Mouse (Mus musculus): Measurements from ENCODE around the gene Wipf2.
A peak's percentile ranks its signal among the peaks of the same experiment; 100 is the strongest.
"Not testable (repeated sequence)": the region's sequence is repeated elsewhere in the genome, so short reads cannot be mapped to it uniquely, and the experiment has no call there.

Wipf2 gene

DNA sequence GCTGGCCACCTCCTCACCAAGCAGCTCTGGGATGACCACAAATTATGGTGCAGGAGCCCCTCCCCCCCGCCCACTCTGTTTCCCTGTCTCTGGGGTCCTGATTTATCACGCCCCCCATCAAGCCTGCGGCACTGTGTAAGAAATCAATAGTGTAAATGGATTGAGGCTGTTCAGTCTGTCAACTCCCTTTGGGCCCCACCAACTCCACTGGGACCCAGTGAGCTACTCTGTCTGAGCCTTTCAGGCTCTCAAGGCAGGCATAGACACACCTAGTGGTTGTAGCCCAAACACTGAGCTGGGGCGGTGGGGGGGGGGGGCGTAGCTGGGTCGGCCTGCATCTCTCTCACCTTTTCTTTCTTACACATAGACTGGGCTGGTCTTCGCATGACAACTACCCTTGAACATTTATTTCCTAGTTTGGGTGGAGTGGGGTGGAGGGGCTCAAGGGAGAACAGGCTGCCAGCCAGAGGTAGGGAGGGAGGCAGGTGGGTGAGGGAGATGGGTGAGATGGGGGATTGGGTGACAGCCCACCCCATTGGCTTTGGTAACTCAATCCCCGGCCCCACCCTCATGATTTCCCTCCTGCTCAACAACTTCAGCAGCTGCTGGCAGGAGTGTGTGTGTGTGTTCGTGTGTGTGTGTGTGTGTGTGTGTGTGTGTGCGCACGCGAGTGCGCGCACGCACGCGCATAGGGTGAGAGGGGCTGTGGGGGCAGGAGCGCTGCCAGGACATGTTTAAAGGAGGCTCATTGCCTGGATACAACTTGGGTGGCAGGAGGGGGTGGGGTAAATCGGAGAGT, 69.1 kb downstream of the Wipf2 start:
- DNase-seq = peak; percentile 67

DNA sequence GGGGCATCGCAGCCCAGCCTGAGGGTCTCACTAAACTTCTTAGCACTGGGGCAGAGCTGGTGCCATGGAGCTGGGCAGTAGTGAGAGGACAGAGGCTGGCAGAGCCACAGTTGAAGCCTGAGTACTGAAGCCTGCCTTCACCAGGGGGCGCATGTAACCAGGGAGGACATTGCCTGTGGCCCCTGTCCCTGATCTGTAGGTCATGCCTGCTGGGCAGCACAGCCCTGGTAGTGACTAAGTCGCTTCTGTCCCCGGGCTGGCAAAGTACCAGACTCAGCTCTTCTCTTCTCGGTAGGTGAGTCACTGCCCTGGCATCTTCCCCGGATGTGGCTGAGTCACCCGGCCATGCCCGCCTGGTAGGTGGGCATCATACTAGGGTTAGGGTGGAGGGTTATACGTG, 69.7 kb downstream of the Wipf2 start:
- peak; percentile 77 for DNase-seq

DNA sequence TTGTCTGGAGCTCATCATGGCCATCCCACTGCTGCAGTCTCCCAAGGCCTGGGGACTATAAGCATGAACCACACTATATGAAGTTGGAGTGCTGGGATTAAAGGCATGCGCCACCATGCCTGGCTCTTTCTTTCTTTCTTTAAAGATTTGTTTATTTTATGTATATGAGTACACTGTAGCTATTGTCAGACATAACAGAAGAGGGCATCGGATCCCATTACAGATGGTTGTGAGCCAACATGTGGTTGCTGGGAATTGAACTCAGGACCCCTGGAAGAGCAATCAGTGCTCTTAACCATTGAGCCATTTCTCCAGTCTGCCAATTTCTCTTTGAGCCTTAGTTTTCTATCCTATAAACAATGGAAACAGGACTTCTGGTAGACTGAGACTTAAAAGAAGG, 70.4 kb downstream of the Wipf2 start:
- DNase-seq = not testable (repeated sequence)

DNA sequence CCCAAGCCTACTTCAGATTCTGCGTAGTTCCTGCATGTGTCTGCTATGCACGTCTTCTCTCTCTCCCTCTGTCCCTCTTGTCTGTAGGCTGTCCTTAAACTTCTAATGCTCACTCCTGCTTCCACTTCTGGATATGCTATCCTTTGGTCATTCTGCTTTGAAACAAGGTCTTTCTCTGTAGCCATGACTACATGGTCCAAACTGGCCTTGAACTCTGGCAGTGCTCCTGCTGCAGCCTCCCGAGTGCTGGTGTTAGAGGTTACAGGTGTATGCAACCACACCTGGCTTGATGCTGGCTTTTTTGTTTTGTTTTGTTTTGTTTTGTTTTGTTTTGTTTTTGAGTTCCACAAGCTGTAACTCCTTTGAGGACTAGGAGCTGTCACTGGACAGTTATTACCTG, 70.9 kb downstream of the Wipf2 start:
- no peak for DNase-seq

DNA sequence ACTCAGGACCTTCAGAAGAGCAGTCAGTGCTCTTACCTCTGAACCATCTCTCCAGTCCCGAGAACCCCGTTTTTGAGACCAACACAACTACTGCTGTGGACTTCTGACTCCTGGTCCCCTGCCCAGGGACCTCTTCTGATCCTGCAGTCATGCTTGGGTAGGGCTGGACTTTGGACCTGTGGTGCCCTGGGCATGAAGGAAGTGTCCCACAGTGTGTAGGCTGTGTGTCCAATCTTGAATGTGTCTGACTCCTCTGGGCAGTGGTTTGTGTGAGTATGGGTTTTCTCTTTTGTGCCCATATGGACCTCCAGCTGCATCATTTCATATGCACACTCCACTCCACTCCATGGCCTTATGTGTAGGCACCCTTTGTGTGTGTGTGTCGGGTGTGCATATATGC, 71.7 kb downstream of the Wipf2 start:
- no peak for DNase-seq

DNA sequence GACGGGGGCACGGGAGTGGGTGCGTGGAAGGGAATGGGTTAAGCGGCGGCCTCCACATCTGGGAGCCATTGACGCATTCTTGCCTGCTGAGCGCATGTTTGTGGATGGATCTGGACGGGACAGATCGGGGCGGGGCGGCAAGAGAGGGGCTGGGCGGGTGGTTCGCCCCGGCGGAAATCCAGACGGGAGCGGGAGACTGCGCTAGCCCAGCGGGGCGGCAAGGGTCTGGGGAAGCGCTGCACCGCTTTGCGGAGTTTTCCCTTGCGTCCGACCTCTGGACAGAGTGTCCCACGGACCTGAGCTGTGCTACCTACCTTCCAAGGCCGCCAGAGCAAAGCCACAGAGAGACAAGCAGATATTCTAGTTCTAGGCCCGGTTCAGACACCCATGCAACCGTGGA, 72.7 kb downstream of the Wipf2 start:
- DNase-seq = peak; percentile 58

DNA sequence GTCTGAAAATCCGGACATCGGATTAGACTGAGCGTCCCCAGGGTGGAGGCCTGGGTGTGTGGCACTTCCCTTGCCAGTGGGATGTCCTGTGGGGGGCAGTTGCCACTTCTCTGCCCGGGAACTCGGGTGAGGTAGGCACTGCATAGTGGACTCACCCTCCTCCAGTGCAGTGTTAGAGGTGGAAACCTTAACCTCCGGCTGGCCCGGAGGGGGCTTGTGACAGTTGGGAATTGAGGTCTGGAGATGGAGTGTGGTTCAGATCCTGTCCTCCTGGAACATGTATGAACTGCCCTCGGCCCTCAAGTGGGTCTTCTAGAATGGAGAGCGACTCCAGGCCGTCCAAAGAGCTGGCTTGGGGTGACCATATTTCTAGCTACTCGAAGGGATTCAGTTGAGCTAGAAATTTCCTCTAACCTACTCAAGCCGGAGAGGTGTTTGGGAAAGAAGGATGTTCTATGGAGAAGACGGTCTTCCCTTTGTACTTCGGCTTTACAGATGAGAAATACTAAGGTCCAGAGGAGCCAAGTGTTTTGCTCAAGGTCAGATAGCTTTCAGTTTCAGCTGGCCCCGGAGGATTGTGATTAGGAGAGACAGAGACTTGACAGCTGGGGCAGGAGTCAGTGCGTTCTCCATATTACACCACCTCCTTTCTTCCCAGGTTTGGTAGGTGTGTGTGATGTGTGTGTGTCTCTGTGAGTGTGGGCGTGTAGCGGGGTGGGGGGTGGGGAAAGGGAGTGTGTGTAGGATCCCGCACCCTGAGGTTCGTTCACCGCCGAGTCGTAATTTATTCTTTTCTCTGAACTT, 73.4 kb downstream of the Wipf2 start:
- DNase-seq = peak; percentile 46

DNA sequence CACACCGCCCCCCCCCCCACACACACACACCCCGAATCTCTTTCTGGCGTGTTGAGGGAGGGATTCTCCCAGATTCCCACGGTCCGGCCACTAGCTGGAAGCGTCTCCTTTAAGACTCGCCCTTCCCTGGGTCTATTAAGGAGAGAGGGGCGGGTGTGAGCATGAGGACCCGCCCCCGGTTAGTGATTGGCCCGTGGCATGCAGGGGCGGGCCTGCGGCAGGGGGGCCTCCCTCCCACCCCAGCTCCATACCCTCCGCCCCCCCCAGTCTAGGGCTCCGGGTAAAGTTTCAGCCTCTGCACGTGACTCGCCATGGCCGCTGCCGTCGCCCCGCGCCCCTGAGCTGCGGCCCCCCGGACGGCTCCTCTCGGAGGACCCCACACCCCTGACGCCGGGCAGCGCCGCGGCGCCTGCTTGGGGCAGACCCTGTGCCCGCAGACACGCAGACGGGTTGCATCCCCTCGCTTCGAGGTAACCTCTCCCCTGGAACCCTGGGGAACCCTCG, 74.0 kb downstream of the Wipf2 start:
- peak; percentile 95 for DNase-seq

DNA sequence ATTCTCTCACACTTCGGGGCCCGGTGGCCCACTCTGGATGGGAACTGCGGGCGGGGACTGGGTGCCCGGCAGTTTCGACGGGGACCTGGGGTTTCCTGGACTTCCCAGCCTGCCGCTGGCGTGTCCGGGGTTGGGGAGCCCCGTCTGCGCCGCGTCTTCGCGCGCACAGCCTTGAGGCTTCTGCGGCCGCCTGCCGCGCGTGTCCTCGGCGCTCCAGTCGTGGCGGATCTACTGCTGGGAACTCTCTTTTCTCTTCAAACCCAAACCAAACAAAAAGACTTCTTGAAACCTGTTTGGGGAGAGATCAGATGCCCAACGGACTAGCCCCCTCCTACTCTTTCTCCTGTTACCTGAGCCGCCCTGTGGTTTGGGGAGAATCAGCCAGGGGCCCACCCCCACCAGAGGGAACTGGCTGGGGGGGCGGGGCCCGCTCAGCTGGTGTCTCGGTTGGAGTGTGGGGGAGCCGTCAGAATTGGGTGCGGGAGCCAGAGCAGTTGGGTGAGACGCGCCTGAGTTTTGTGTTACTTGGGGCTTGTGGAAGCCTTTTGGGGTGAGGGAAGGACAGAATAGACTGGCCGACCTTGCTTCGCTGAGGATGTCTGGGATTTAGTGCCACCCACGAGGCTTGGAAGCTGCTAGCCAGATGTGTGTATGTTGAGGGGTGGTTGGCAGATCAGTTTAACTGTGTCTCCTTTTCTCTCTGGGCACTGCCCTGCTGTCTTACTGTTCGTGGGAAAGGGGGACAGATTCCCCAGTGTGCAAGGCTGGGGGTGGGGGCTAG, 74.7 kb downstream of the Wipf2 start:
- DNase-seq = no peak

DNA sequence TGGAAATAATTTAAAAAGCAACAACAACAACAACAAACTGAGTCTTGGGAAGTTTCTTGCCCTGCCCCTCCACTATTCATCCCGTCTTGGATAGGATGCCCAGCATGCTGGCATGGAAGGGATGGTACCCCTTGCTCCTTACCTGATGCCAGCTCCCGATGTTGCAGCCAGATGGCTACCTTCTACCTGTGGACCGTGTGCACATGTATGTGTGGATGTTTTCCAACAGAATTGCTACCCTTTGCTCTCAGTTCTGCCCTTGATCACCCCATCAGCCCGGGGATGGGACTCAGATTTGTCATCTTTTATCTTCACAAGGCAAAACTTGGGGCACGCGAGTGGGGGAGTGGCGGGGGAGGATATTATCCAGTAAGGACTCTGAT, 75.3 kb downstream of the Wipf2 start:
- no peak for DNase-seq

DNA sequence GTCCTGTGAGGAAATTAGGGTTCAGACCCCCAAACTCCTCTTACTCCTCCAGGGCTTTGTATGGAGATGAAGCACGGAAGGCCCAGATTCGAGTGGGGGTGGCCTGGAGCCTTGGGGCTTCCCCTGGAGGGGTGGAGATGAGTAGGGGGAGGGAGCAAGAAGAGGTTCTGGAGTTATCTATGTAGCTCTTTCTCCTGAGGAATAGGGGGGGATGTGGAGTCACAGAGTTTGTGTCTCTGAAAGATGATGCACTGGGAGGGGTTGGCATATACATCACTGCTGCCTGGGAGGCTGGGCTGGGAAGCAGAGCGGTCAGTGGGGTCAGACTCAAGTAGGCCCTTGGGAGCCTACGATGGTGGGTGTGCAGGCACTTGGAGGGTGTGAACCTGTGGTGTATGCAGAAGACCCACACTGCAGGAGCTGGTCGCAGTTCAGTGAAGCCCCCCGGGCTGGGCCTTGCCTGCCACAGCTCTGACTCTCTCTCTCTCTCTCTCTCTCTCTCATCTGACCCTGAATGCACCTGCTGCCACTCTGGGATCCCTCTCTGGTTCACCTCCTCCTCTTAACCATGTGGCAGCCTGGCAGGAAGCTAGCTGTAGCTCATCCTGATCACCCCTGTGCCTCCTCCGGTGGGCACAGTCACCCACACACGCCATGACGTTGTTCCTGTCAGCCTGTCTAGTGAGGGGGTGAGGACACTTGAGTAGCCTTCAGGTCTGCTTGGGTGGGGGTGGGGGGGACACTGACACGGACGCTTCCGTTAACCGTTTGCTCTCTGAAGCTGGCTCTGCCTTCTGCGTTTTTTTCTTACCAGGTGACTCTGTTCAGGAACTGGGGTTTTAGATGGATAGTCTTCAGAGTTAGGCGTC, 75.9 kb downstream of the Wipf2 start:
- DNase-seq = no peak

DNA sequence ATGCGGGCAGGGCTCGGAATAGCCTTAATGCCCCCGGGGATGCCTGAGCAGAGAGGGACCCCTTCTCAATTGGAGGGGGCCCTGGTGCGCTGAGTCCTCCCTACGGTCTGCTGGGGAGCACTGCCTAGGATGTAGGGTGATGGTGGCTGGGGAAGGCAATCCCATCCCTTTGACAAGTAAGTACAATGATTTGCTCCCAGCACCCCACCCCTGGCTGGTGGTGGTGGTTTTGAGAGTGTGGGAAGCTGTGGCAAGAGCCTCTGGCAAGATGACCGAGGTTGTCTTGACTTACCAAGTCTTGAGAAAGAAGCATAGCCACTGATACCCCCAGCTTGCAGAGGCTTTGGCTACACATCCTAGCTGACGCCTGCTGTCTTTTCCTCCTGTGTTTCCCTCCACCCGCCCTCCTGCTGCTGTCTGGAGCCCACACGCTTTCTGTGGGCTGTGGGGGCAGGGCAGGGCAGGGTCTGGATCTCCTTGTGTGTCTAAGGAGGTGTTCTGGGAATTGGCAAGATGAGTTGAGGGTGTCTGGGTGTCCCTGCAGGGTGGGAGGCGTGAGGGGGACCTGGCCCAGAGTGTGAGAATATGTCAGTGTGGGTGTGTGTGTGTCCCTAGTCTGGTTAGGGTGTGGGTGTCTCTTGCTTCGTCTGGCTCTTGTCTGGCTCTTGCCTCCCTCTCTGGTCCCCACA, 76.7 kb downstream of the Wipf2 start:
- no peak for DNase-seq

DNA sequence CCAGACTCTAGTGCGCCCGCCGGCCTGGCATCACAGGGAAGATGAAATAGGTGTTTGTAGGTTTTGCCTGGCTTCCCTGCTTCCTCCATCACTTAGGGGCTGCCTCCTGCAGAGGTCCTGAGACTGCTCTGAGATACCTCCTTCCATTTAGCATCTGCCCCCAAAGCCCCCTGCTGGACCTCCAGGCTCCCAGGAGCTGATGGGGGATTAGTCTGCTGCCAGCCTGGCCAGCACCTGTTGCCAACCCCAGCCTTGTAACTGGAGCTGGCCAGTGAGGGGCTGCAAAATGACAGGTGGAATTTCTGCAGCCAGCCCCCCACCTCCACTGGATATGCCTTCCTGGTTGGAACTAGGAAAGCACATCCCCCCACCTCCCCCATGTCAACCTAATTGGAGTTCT, 77.3 kb downstream of the Wipf2 start:
- peak; percentile 60 for DNase-seq

DNA sequence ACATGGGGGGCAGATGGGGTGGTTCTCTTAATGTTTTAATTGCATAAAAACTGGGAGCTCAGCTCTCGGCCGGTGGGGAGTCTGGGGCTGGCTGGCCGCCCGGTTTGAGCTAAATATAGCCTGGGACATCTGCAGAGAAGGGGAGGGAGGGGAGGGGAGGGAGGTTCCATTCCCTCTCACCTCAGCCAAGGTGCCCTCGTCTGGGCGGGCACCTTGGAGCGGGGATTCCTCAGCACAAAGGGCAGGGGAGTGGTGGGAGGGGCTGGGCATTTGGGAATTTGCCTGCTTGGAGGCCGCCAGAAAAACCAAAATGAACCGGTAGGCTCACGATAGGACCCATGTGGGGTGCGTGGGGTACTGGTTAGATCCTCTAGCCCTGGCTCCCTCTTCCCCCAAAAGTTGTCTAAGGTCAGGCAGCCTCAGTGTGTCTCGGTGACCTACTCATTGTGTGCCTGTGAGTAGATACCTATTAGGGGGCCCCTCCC, 77.9 kb downstream of the Wipf2 start:
- peak; percentile 66 for DNase-seq

DNA sequence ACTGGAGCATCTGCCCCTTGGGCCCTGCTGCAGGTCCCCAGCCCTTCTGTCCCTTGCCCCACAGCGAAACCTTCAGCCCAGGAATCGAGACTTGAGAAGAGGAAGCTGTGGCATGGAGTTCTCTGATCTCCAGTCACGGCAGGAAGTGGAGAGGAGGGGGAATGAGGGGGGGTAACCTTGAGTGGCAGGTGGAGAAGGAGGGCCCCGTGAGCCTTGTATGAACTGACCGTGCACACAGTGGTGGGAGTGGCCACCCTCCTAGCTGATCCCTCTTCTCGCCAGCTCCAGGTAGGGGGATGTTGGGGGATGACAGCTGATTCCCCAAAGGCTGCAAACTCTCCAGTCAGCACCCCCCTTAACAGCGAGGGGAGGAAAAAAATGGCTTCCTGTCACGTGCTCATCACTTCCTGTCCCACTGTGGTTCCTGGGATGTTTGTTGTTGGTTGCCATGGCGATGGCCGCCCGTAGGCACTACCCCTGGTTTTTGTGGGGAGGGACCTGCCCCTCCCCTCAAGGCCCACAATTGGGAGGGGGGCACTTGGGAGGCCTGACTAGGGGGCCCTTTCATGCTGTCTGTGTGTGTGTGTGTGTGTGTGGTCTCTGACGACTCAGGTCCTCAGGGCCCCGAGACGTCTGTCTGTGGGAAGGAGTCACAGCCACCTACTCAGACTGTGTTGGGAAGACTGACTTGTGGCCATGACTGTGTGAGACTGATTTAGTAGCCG, 78.5 kb downstream of the Wipf2 start:
- peak; percentile 92 for DNase-seq

DNA sequence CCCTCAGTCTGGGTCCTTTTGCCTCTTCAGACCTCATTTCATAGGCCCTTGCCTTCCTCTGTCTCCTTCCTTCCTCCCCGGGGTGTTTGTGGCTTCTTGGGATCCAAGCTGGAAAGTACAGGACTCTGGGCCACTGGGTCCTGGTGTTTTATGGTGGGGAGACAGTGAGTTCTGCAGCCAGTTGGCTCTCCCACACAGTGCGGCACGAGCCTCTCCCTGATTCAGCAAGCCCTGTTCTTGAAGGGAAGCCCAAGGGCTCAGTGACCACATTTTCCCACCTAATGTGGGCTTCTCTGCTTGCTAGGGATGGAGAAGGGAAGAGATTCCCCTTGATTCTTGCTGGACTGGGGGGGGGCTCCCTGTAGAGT, 79.1 kb downstream of the Wipf2 start:
- no peak for DNase-seq

DNA sequence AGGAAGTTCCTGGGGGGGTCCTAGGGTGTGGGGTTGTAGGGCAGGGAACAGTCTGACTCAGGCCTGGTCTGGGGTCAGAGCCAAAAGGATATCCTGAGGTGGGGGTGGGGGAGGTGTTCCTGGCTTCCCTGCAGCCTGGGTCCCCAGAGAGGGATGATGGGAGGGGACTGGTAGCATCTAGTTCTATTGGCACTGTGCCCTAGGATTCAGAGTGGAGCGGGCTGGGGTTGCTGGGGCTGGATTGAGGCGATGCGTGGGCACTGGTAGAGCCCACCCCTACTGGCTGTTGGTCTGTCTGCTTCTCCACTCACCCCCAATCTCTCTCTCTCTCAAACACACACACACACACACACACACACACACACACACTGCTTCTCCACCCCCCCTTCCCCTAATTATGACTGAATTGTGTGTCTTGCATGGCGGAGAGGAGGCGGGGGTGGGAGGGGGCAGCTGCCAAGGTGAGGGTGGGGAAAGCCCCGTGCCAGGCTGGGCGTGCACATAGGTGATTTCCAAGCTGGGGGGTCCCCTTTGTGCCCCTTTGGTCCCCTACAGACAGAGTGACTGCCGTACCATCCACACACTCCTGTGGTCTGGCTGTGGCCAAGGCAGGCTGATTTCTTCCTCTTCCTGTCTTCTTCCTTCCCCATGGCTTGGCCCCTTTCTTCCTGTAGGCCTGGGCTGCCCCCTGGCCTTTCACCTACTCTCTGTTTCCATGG, 79.6 kb downstream of the Wipf2 start:
- DNase-seq = peak; percentile 77

DNA sequence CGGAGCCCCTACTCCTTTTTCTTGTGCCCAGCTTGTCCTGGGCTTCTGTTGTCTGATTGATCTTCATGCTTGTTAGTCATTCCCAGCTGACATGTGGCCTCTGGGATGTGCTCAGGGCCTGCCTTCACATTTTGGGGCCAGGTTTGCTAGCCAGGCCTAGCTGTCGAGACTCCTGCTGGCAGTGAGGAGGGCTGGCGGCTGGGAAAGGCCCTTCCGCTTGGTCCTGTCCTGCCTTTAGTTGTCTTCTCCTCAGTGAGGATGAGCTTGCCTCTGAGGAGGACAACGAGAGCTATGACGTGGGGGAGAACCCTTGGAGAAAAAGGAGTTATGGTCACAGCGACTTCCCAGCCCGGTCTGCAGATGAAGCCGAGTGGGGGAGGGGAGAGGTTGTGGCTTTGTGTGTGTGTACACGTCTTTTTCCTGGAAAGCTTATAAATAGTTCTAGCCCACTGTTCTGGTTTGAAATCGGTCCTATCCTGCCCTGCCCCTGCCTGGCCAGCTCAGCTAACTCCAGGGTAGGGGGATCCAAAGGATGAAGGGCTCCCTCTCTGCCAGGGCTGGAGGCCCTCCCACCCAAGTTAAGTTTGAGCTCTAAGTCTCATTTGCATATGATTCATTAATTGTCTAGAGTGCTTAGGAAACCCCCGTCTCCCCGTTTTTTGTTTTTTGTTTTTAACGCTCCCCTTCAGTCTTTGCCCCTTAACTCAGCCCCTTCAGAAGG, 80.5 kb downstream of the Wipf2 start:
- peak; percentile 4 for DNase-seq

DNA sequence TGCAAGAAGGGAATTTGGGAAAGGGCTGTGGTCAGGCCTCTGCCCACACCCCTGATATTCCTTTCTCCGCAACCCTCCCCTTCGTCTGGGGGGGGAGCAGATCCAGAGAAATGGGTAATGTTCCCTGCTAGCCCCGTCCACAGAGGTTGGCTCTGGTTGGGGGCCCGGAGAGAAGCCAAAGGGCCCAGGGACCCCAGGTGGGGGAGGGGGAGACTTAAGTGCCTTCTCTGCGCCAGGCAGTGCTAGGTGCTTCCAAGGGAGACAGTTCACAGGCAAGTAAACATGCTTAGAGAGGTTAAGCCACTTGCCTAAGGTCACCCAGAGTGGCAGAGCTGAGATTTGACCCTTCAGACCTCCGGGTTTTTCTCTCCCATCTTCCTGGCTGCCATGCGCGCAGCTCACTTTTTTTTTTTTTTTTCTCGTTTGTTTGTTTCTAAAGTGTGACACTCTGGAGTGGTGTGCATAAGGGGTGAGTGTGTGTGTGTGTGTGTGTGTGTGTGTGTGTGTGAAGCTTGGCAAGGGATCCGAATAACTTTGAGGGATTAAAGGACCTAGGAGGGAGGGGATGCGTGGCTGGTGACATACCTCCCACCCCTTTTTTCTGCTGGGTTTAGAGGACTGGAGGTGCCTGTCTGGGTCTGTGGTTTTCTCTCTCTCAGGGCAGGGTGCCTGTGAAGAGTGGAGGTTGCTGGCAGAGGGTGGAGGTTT, 81.6 kb downstream of the Wipf2 start:
- DNase-seq = peak; percentile 24

Measured in retina, postnatal 1 day (tissue).